Mouse (Mus musculus): ENCODE results near the gene Spsb4. TPM values are rescaled to one million over a fixed set of nuclear protein-coding genes. Genes with fewer than 3 reads are reported as not detected.
A peak's percentile ranks its signal among the peaks of the same experiment; 100 is the strongest.

Gene Spsb4
- total RNA-seq, 2 experiments from 2014 or later, result 3.1 to 4.1 TPM

GRCm38 (mm10) chr9:96980037-96980997 is 38.3 kb downstream of the Spsb4 start:
- no peak for ATAC-seq (ENCODE audit: poor library complexity, severe bottlenecking)

DNA sequence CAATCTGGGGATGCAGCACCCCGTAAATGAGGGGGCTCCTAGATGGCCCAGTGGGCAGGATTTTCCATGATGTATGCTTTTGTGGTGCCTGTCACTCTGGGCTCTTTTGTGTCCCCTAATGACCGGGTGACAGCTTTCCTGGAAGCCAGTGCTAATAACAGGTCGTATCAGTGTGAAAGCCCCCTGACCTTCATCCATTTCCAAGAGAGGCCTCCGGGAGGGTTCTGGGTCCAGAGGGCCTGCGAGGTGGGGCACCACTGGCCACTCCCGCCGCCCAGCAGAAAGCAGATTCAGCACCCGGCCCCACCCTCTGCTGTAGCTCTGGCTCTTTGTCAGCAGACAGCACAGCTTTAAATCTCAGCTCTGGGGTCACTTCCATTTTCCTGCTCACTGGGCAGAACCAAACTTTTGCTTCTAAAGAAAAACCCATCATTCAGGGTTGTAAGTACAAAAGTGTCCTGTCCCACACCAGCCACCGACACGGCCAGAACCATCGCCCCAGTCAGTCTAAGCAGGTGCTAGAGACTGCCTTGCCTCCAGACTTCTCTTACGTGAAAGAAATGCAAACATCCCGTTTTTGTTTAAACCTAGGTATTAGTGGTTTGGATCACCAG is 39.1 kb downstream of the Spsb4 start:
- no peak for ATAC-seq (ENCODE audit: poor library complexity, severe bottlenecking)

- ATAC-seq (ENCODE audit: poor library complexity, severe bottlenecking), result no peak
Observed at GRCm38 (mm10) chr9:96978147-96978782, 40.4 kb downstream of the Spsb4 start.

GRCm38 (mm10) chr9:96977287-96978145 is 41.1 kb downstream of the Spsb4 start:
- no peak for ATAC-seq (ENCODE audit: poor library complexity, severe bottlenecking)

DNA sequence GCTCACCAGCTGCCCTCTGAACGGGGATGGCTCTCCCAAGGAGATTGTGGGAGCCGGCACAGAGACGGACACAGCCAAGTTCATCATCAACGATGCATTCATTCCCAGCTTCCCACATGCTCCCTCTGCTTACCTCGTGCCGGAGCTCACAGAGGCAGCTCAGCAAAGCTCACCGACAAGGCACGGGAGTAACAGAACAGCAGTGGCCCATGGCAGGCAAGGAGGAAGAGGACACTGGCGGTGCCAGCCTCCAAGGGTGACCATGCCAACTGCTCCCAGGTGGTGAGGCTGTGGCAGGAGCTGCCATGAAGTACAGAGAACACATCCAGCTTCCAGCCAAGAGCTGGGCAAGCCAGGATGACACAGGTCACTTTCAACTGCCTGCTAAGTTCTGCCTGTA is 45.6 kb downstream of the Spsb4 start:
- no peak for ATAC-seq (ENCODE audit: poor library complexity, severe bottlenecking)

GRCm38 (mm10) chr9:96971625-96972404 is 46.8 kb downstream of the Spsb4 start:
- ATAC-seq (ENCODE audit: poor library complexity, severe bottlenecking), result no peak

DNA sequence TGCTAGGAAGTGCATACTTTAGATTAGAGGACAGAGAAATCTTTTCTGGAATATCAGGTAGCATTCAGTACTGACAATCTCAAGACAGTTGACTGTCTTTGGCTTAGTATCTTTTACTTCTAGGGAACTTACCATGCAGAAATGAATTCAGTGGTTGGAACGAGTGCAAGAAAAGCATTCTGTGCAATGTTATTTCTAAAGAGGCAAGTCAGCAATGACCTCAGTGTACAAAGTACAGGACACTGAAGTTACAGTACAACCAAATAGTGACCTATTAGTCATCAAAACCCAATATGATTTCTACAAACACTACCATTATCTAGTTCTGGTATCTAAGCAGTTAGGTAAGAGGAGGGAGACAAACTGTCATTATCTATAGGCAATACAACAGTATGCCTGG is 51.1 kb downstream of the Spsb4 start:
- no peak for ATAC-seq (ENCODE audit: poor library complexity, severe bottlenecking)

DNA sequence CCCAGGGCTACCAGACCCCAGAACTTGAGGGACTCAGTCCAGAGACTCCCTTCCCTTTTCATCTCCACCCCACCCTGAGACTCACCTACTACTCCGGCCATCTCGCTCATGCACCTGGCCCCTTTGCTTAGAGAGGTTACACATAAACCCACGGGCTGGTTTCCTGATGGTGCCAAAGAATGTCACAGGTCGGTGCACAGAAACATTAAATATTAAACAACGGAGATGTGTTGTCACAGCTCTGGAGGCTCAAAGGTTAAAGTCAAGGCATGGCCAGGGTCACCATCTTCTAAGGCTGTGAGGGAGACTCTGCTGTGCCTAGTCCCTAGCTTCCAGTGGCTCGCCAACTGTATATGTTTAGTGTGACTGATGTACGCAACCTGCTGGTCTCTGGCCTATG is 52.2 kb downstream of the Spsb4 start:
- no peak for ATAC-seq (ENCODE audit: poor library complexity, severe bottlenecking)

GRCm38 (mm10) chr9:96963443-96964215 is 55.0 kb downstream of the Spsb4 start:
- no peak for ATAC-seq (ENCODE audit: poor library complexity, severe bottlenecking)

DNA sequence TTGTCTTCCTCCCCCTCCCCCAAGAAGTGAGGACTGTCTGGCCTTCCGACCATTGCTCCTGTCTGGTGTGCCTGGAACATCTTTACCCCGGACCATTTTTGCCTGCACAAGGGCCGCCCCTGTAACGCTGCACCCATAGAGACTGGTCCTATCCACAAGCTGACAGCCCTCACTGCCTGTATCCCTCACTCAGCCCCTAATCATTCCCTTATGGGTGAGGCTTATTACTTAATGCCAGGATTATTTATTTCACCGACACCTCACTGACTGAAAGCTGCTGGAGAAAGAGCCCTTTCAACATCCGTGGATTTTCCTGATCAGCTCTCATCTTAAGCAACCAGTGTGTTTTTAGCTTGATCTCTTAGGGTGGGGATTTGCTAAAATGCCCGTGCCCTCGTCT is 55.9 kb downstream of the Spsb4 start:
- no peak for ATAC-seq (ENCODE audit: poor library complexity, severe bottlenecking)

- ATAC-seq (ENCODE audit: poor library complexity, severe bottlenecking), result no peak
Observed at GRCm38 (mm10) chr9:96961986-96962701, 56.5 kb downstream of the Spsb4 start.

GRCm38 (mm10) chr9:96961006-96961405 is 57.6 kb downstream of the Spsb4 start:
- ATAC-seq (ENCODE audit: poor library complexity, severe bottlenecking), result peak; percentile 49; the same call in 1 of the 2 replicates

DNA sequence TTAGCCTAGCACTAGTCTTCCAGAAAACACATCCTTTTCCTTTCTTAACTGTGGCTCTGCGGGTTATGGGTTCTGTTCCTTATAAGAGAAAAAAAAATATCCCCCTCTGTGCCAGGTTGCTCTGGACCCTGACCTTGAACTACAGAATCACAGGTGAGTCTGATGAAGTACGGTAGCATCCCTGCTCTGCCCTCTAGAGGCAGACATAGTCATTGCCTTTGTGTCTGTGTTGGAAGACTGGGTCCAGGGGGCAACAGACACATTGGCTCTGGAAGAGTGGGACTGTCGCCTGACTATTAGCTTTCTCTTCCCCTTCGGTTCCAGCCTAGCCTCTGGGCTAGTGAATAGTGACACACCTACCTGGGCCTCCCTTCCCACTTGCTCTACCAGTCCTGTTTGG is 58.4 kb downstream of the Spsb4 start:
- ATAC-seq (ENCODE audit: poor library complexity, severe bottlenecking), result peak; percentile 49; the same call in 1 of the 2 replicates

DNA sequence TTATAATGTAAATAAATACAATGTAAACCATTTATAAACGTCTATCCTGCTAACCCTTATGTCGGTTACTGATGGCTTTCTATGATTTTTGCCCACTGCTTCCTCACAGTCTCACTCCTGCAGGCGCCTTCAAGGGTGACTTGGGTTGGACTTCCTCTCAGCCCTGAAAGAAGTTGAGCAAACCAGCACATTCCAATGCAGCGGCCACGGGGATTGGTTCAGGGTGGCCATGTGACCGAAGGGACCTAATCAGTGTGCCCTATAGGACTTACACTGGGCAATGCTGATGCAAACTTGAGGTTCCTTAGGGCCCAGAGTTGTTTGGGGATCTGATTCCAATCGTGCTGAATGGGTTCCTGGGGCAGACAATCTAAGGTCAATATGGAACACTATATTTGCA is 59.2 kb downstream of the Spsb4 start:
- peak; percentile 58 for ATAC-seq (ENCODE audit: poor library complexity, severe bottlenecking)

- ATAC-seq (ENCODE audit: poor library complexity, severe bottlenecking), result no peak
Observed at GRCm38 (mm10) chr9:96958009-96958615, 60.5 kb downstream of the Spsb4 start.

- ATAC-seq (ENCODE audit: poor library complexity, severe bottlenecking), result no peak
Observed at GRCm38 (mm10) chr9:96957298-96957865, 61.3 kb downstream of the Spsb4 start.

DNA sequence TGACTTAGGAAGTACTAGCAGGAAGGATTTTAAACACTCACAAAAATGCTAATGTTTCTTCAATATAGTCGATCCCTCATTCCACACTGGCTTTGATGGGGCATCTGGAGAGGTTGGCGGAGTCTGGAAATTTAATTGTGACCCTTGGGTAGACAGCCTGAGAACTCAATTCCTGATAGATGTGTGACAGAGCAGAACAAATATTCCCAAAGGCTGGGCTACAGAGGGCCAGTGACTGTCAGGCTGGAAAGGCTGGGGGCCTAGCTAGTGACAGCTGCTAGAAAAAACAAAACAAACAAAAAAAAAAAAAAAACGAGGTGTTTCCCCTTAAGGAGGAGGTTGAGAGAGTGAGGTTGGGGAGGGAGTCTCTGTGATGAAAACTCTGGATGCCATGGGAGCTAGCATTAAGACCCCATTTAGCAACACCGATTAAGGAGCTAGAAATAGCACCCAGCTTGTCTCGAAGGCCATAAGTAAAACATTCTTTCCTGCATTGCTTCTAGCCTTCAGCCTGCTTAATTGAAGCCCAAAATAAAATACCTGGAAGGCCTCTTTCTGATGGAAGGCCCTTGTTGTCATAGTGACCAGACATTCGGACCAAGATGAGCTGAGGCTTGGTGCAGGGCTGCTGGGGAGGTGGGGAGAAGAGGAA is 61.9 kb downstream of the Spsb4 start:
- no peak for ATAC-seq (ENCODE audit: poor library complexity, severe bottlenecking)
